Mouse (Mus musculus) heart, postnatal 36 days (tissue): ENCODE results near the gene Olfr1243. TPM values are rescaled to one million over a fixed set of nuclear protein-coding genes. Genes with fewer than 3 reads are reported as not detected.
"Not testable (repeated sequence)": the region's sequence is repeated elsewhere in the genome, so short reads cannot be mapped to it uniquely, and the experiment has no call there.

Experiments
- DNase-seq, 2 experiments: peaks; one replicate each; pipeline ENCODE4 v3.0.0; 2021 to 2022
- intact Hi-C: fragments of 180-260 bp; cut with DNase I; formaldehyde crosslinking; loops from one replicate; pipeline ENCODE4 v1.15.1; 2025
- total RNA-seq, 2 experiments: library from RNA; stranded (reverse); gene quantifications; 2 replicates each; pipeline ENCODE4 v1.2.3; 2021

Gene Olfr1243
- total RNA-seq: not detected

DNA sequence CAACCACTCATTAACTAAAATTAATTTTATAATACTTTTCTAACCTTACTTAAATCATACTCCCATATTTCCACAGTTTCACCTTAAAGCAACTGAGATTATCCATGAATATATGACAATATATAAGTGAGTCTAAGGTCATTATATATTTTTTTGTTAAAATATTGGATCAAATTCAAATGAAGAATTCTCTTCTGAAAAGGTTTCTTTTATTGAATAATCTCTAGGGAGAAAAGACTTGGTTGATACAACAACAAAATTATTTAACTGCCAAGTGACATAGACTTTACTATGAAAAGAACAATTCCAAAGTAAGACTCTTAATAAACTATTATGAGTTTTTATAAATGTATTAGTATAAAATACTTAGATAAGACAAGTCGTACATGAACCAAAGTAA is at the start of gene Olfr1243:
Olfr1243 (minus strand) TSS at position 101 of the 400 bp plus-strand sequence.
- no peak for DNase-seq
- intact Hi-C loops: no loop called here

DNA sequence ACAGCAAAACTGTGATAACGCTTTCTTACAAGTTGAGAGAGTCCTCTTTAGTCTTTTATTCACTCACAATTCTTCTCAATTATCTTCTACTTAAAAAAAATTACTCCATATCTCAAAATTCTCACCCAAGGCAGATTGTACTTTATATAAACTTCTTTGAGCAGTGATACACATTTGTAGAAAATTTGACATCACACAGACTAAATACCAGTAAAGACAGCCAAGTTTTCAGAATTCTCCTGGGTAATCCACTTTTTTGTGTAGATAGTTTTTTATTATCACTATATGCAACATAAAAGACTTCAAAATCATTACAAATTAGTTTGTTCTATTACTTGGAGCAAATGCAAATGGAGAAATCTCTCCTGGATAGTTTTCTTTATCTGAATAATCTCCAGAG is 47.1 kb upstream of the Olfr1243 start, which contains the start of gene Olfr1245:
Olfr1245 (minus strand) TSS at position 101 of the 400 bp plus-strand sequence.
- intact Hi-C loops: no loop called here
- no peak for DNase-seq

DNA sequence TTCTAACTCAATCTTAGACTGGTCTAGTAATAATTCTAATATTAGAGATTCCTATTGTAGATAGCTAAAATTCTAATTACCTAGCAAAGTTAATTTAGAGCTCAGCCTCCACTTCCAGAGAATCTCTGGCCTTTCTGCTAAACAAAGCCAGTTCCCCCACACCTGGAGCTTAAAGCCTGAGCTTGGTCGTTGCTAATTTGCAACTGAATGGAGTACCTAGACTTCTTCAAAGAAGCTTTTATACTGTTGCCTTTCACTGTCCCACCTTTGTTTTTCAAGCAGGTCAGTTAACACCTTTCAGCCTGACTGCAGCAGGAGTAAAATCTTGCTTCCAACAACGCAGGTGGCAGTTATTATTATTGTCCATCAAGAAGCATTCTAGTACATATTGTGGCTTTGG is 31.4 kb upstream of the Olfr1243 start:
- DNase-seq, intact Hi-C loops: not testable (repeated sequence)

GRCm38 (mm10) chr2:89544516-89544915 is 13.2 kb upstream of the Olfr1243 start:
- no peak for DNase-seq

DNA sequence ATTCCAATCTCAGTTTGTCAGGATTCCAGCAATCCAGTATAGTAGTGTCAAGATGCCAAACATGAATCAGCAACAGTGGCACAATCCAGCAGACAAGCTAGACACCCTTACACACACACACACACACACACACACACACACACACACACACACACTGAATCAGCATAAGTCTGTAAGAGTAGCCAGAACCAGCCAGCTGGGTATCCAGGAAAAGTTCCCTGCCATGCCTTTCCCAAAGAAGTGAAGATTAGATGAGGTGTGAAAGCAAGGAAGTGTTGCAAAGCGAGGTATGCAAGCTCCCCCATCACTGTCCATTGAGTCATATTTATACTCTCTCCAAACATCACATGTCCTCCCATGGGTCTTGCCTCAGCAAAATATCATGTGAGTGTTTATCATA is 8.6 kb upstream of the Olfr1243 start:
- intact Hi-C loops: no loop called here
- DNase-seq: no peak

More at GRCm38 (mm10) chr2:89544516-89544915, 13.2 kb upstream of the Olfr1243 start:
- intact Hi-C loops: no loop called here

DNA sequence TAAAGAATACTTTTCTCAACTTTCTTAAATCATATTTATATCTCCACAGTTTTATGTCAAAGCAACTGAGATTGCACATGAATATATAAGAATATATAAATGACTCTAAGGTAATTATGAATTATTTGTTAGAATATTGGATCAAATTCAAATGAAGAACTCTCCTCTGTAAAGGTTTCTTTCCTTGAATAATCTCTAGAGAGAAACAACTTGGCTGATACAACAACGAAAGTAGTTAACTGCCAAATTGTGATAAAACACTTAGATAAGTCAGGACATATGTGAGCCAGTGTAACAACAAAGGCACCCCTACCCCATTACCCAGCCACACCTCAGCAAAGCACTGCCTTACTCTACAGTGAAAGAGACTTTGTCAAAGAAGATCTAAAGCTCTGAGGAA is 33.1 kb downstream of the Olfr1243 start, which contains the start of gene Olfr1242:
Olfr1242 (minus strand) TSS at position 101 of the 400 bp plus-strand sequence.
- intact Hi-C loops: no loop called here
- no peak for DNase-seq

GRCm38 (mm10) chr2:89487026-89487425 is 44.3 kb downstream of the Olfr1243 start, which contains the start of gene Olfr1241:
TSS of gene Olfr1241 (minus strand) at chr2:89487126.
- no peak for DNase-seq
- intact Hi-C loops: no loop called here

Other genes starting within 250 kb of the Olfr1243 start
- gene Olfr1229, start 243.5 kb downstream of the Olfr1243 start, total RNA-seq: not detected
- gene Olfr1230, start 234.2 kb downstream of the Olfr1243 start, total RNA-seq: not detected
- gene Olfr1231, start 224.4 kb downstream of the Olfr1243 start, total RNA-seq: not detected
- not detected for gene Olfr1232, start 201.8 kb downstream of the Olfr1243 start, total RNA-seq
- gene Olfr1233, start 189.1 kb downstream of the Olfr1243 start, total RNA-seq: not detected
- gene Olfr1234, start 166.6 kb downstream of the Olfr1243 start, total RNA-seq: not detected
- gene Olfr1238, start 121.8 kb downstream of the Olfr1243 start, total RNA-seq: not detected
- not detected for gene Olfr1239, start 111.1 kb downstream of the Olfr1243 start, total RNA-seq
- gene Olfr1240, start 88.5 kb downstream of the Olfr1243 start, total RNA-seq: not detected
- not detected for gene Olfr1241, start 44.4 kb downstream of the Olfr1243 start, total RNA-seq
- gene Olfr1242, start 33.2 kb downstream of the Olfr1243 start, total RNA-seq: not detected
- not detected for gene Olfr1245, start 47.0 kb upstream of the Olfr1243 start, total RNA-seq
- not detected for gene Olfr1246, start 61.7 kb upstream of the Olfr1243 start, total RNA-seq
- gene Olfr1247, start 82.6 kb upstream of the Olfr1243 start, total RNA-seq: under 1 TPM in 1 of 2 experiments, not detected in 1; 0.03 TPM
- not detected for gene Olfr1248, start 86.8 kb upstream of the Olfr1243 start, total RNA-seq
- not detected for gene Olfr1249, start 103.5 kb upstream of the Olfr1243 start, total RNA-seq
- not detected for gene Olfr1250, start 130.0 kb upstream of the Olfr1243 start, total RNA-seq
- gene Olfr1251, start 140.4 kb upstream of the Olfr1243 start, total RNA-seq: not detected
- gene Olfr1252, start 193.5 kb upstream of the Olfr1243 start, total RNA-seq: not detected
- not detected for gene Olfr1253, start 225.6 kb upstream of the Olfr1243 start, total RNA-seq